Mouse (Mus musculus): ENCODE measurements at regions not wholly inside any gene's neighbourhood (a gene's known extent, or its start where the extent isn't known, plus 50 kb on each side); places are given as distances from the start of the nearest gene placed in this dataset.

DNA sequence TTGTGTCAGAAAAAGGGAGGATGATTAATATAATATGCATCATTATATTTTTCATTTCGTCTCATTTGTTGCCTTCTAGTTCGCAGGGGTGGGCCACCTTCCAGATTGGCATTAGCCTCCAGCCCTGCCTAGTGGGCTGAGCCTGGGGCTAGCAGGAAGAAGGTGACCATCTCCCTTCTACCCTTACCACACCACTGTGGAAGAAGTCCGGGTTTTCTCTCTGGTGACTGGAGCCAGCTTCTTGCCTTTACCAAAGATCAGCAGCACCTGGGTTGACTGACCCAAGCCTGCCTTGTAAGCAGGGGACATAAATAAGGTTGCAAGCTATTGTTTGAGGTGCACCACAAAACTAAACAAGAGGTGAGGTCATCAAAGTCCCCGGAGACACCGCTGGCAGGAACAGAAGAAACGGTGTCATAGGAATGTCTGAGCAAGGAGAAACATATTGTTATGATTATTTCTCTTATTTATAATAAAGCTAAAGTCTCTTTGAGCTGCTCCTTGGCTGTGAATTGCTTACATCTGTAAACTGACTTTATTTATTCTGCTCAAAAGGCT lies 286.9 kb upstream of the Zfp703 start:
- no peak for DNase-seq

DNA sequence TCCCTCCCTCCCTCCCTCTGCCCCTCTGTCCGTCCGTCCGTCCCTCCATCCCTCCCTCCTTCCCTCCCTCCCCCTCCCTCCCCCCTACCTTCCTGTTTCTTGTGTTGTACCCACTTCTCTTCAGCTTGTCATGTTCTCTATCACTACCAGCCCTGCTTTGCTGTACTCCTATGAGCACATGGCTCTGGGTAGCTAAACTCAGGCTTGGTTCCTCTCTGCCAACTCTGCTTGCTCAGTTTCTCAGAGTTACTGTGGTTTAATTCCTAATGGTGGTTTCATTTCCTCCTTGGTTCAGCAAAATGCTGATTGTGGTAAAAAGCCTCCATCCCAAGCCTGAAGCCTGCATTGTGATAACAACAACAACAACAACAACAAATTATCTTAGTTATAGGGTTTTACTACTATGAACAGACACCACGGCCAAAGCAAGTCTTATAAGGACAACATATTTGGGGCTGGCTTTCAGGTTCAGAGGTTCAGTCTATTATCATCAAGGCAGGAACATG lies 279.5 kb upstream of the Zfp703 start:
- DNase-seq, result peak; percentile 3

DNA sequence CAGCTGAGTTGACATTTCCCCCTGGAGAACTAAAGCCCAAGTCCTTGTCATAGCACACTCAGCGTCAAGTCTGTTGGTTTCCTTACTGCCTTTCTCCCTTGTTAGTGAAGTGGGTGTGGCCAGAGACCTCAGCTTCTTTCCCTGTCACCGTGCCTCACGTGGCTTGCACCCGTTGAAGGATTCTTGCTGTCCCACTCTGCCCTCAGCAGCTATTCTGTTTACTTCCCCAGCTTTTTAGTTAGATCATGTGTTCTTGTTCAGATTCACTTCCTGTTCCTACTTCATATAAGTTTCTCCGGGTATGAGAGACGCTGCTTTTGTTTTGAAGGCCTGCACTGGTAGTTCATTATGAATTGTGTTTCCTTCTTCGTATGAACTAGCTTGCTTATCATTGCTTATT lies 278.5 kb upstream of the Zfp703 start:
- DNase-seq, result peak; percentile 20

DNA sequence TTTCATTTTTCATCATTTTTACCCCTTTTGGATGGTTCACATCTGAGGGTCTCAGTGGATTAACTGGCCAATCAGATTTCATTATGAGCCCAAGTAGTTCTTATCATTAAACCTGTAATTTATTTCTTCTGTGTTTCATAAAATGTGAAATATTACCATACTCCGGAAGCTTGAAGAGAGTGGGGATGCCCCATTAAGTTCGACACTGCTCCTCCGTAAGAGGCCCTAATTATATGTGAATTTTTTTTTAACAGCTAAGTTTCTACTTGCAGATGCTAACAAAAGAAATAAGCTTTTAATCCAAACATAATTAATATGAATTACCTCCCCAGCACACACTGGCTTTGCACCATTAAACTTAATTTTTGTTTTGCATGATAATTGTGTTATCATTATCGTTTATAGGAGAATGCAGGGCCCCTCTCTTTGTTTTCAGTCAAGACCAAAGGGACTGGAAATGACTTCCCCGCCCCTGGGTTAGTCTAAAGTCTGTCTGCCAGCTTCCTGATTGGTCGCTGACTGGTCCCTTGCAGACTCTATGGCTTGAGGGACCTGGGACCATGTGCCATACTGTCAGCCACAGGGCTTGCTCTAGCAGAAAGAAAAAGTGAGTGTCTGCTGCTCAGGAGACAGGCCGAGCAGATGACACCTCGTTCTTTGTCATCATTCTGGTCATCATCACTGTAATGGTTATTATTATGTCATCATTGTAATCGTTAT lies 270.9 kb upstream of the Zfp703 start:
- no peak for DNase-seq

DNA sequence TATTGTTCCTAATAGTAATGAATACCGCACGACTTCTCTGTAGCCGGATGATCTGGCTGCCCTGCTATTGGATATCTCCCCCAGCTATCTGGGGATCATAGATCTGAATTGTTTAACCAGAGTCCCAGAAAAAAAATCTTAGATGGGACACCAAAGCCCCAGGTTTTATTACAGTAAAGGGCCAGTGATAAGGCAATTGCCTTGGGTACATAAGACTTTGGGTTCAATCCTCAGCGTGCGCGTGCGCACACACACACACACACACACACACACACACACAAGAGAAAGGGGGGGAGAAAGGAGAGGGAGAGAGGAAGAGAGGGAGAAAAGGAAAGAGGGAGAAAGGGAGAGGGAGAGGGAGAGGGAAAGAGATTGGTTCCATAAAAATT lies 270.4 kb upstream of the Zfp703 start:
- DNase-seq, result no peak

DNA sequence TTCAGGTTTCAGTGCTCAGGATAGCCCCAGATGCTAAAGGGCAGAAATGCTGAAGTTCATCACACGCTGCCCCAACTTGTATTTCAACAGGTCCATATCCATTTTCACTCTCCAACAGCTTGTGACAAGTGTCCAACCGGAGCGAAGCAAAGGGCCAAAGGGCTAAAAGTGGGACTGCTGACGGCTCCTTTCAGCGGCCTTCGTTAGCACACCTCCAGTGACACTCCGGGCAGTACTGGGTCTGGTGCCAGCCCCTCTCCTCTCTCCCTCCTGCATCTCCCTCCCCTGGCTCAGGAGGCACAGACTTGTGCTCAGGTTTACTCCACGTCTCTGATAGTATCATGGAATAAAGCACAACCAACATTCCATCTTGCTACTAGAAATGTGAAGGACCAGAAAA lies 263.3 kb upstream of the Zfp703 start:
- DNase-seq, result no peak

DNA sequence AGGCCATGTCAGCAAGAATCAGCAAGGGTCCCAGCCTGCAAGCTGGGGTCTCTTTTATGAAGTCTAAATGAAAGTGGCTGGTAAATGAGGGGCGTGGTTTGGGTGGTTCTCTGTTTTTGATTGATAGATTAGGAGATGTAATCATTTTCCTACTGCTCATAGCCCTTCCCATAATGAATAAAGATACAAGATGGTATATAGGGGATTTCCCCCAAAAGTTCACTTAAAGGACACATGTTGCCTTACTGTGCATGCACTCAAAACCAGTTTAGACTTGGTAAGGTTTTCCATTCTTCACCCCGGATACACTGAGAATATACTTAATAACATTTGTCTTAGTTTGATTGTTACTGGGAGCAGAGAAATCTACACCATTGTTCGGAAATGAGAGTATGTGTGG lies 262.4 kb upstream of the Zfp703 start:
- DNase-seq, result no peak

DNA sequence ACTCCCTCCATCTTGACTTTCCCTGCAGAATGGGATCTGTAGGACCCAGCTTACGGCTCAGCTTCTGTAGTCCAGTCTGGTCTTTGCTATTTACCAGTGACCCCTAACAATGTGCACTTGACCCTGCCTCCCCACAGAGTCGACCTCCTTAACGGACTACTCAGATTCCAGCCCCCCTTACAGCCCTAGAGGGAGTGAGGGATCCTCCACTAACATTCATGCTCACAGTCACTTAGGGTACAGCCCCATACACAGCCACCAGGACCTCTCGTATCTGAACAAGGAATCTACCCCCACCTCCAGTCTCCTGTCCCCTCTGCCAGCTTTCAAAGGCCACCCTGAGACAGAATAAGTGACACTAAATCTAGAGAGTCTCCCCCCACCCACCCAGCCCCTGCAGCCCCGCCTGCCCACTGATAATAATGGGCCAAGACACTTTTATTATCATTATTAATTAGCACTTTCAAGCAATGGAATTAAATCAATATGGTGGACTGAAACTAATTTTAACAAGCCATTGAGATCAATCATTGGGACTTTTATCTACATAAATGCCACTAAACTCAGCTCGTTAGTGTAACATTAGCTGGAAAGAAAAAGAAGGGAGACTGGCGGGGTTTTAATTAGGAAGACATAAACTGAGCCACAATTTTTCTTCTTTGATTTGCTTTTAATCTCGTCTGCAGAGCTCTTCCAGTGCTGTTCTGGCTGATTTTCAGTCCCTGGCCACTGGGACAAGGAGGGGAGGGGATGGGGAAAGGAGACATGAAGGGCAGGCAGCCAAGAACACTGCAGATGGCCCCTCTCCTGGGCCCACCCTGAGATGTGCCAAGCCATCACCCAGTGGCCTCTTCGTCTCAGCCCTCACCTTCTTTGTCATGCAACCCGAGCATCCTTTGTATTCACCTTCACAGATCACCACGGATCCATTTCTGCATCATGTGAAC lies 258.4 kb upstream of the Zfp703 start:
- DNase-seq, result no peak

DNA sequence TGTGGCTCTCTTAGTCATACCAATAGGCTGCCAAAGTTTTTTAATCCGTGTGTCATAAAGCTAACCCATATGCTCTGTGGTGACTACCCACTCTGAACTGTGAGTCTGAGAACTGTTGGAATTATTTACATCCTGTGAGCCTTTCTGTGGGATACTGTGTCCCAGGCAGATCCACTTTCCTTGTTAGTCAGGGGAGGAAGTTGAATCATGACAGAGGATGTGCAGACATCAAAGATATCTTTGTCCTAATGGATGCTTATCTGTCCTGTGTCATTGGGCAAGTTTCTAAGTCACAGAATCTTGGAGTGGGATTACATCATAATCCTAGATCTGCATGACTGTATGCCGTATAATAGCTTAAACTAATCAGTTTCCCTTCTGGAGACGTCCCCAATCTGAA lies 254.4 kb upstream of the Zfp703 start:
- DNase-seq, result no peak

DNA sequence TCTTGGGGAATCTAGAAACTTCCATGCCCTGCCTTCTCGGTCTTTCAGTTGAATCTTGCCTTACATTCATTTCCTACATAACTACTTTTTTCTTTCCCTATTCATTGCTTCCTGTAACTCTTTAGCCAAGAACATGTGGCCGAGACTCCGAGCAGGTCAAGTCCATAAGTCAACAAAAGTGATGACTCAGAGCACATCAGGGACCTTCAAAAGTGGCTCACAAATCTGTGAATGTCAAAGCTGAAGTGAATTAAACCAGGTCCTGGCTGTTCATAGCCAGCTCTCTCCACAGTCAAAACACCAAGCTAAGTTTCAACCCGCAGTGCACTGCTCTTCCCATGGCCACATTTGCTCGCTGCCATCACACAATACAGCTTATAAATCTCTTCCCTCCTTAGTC lies 252.5 kb upstream of the Zfp703 start:
- no peak for DNase-seq

DNA sequence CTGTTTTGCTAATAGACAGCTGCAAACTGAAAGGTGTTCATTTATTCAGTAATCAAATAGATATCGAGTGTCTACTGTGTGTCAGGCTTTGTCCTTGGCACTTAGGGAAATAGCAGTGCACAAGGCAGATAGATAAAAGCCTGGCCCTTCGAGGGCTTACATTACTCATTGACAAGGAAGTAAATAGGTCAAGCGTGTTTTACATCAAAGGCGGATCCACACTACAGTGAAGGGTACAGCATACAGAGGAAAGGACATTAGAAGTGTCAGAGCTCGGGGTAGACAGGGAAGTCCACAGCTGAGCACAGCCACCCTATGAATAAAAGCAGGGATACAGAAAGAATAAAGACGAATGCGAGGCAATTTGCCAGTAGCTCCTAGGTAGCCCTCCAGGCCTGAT lies 251.6 kb upstream of the Zfp703 start:
- DNase-seq, result no peak

DNA sequence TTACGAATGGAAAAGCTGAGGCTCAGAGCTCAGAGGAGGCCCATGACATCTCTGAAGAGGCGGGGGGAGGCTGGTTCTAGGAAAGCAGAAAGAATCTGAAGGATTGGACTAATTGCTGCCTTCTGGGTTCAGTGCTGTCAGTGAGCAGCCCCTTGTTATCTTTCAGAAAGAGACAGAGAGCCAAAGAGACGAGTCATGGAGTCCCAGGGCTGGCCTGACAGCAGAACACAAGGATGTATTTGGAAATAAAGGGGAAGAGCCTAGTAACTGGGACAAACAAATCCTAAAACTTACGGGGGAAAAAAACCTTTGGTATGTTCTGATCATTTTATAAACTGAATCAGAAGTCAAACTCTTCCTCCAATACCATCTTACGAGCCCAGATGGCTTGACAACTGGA lies 247.8 kb upstream of the Zfp703 start:
- DNase-seq, result no peak

DNA sequence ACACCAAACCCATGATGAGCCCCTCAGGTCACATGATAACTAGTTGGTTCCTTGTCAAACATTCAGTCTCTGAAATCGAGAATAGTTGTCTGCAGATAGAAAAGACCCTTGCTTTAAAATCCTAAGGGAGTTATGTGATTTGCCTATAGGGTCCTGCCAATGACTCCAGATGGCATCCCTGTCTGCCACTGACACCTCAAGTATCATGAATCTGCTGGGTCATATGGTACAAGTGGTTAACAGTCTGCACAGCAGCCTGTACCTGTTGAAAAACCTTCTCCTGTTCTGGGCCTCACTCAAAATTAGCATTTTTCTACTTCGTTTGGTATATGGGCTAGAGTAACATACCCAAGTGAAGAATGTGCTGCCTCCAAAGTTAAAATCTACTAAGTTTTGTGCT lies 246.0 kb upstream of the Zfp703 start:
- DNase-seq, result no peak

DNA sequence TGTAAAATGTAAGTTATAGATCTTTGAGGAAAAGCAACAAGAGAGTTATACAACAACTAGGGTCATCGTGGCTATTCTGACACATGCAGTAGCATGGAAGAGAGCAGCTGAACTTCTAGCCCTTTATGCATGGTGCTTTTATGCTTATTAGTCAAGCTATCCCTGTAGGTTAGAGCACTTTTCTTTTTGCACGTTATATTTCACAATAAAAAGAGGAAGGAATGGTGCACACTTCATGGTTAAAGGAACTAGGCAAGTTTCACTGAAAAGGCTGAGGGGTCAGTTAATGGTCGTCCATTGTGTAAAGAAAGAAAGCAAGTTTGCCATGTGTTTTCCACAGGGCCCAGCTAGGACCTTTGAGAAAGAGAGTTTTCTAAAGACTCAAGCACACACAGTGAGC lies 232.7 kb upstream of the Zfp703 start:
- no peak for DNase-seq

DNA sequence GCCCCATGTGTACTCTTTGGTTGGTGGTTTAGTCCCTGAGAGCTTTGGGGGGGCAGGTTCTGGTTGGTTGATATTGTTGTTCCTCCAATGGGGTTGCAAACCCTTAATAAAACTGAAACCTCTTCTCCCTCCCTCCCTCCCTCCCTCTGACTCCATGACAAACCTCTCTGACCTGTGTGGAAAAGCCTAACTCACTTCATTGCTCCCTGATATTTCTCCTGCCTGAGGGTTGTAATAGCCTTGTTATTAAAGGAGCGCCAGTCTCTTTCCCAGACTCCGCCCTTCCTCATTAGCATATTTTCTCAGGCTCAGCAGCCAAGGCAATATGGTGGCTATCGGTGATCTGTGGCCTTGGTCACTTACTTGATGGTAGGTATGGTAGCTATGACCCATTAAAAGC lies 230.3 kb upstream of the Zfp703 start:
- DNase-seq, result no peak

DNA sequence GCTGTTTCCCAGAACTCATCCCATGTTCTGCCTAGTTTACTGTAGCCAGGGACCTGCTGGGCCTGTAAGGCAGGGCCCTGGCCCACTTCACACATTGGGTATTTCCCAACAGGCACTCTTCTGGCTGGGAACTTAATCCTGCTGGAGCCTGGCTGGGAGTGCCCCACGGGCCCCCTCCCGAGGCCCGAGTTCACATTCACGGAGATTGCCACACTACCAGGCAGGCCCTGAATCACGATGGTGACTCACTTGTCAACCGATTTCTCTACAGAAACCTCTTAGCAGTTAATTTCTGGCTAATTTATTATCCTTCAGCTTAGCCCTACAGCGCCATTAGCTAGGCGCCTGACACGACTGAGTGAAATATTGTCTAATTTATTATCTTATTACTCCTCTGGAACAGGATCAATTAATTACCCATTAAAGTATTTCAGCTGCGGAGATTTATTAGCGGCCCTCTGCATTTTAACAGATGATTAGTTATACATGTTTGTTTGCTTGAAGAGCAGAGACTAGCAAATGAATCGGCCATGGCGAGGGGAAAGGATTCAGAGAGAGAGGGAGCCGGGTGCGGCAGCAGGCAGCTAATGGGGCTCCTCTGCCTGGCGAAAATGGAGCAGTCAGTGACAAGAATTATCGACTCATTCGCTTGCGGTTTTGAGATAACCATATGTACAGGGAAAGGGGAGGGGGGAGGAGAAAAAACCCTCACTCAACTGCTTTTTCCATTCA lies 229.7 kb upstream of the Zfp703 start:
- peak; percentile 1 for DNase-seq

DNA sequence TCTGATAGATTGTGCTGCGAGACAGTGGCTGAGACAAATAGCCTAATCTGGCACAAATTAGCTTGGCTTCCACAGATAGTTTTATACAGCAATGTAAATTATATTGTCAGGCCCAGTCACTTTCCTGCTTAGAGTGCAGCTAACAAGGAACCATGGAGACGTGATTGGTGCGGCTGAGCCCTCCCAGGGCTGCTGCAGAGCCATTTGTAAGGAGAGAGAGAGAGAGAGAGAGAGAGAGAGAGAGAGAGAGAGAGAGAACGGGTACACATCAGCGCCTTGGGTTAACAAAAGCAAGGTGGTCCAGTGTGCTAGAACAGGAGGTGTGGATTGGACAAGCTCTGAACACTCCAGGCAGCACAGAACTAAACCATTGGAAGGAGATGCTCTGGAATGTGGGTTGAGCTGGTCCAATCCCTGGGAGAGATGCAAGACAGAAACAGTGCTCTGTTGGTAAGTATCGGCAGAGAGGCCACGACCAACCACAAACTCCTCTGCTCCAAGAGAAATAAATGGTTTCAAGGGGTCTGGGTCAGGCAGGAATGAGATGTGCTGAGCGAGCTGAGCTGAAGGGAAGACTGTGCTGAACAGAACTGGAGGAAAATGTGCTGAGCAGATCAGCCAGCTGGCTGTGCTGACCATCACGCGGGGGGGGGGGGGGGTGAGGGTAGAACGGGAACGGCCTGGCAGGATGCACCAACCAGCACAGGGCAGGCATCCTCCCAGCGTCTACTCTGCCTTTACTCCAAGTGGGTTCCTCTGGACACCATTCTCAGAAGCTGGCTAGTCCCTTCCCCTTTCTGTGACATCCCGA lies 228.8 kb upstream of the Zfp703 start:
- DNase-seq, result no peak

DNA sequence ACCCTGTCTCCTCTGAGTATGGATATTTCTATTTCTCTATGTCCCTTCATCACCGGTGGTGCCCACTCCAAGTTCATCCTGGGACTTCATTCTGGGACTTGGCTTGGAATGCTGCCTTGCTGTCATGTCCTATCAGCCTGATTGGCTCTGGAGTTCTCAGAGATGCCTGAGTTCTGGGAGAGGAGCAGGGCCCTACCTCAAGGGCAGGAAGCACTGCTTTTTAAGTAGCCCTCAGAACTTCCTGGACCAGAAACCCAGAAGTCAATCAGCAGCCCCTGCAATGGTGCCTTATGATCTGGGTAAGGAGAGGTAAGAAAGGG lies 228.2 kb upstream of the Zfp703 start:
- DNase-seq, result no peak

DNA sequence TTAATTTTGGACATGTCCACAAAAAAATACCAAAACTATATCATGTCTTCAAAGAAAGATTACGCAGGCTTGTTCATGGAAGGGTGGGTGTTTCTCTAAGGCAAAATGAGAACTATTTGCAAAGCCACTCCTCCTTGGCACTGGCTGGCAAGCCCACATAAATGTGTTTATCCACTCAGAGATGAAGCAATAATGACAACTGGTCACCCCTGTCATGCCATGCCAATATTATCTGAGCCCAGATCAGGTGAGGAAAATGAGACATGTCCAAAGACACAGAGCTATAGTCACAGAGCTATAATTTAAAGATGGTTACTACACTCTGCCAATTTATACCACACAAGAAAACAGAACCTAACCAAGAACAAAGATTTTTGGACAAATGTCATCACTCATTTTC lies 227.0 kb upstream of the Zfp703 start:
- DNase-seq, result no peak

DNA sequence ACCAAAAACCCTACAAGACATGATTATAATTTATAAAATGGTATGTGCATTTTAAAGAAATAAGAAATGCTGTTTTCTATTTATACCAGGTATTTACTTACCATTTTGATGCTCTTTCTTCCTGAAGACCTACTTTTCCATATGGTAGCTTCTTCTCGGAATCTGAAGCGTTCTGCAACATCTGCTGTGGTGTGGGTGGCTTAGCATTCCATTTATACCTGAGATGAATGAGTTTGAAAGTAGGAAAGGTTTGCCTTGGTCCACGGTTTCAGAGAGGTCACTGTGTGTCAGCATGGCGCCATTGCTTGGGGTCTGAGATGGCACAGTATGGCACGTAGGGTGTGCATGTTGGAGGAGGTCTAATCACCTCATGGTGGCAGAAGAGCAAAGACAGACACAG lies 225.5 kb upstream of the Zfp703 start:
- no peak for DNase-seq

DNA sequence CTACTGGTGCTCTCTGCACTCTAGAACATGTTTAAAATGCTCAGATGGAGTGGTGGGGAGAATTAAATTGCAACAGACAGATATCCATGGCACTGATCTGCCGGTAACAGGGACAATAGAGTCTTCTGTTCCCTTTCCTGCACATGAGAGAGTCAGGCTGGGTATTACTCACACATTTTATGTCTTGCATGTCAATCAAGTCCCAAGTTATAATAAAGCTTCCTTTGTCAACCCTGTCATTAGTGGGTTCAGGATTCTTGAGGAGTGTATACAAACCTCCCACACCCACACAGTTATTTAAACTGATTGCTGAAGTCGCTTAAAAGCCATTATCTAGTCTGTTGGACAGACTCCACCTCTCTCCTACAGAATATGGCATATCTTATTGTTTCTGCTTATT lies 220.7 kb upstream of the Zfp703 start:
- no peak for DNase-seq

DNA sequence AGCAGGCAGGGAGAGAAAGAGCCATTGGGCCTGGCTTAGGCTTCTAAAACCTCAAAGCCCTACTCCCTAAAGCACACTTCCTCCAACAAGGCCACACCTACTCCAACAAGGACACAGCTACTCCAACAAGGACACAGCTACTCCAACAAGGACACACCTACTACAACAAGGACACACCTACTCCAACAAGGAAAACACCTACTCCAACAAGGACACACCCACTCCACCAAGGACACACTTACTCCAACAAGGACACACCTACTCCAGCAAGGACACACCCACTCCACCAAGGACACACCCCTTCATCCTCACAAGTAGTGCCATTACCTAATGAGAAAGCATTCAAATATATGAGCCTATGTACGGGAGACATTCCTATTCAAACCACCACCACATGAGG lies 216.4 kb upstream of the Zfp703 start:
- no peak for DNase-seq

Measured in kidney, adult 9 months (tissue).